Mouse (Mus musculus): ENCODE measurements around the gene Camkmt. TPM values are rescaled to one million over a fixed set of nuclear protein-coding genes. Genes with fewer than 3 reads are reported as not detected.

Camkmt gene
- total RNA-seq, 2 experiments from 2014 or later, result 2.1 to 5.3 TPM

- ATAC-seq (replicated peaks; ENCODE audit: poor library complexity), result no peak
These were observed 396.5 kb downstream of the Camkmt start for GRCm38 (mm10) chr17:85486585-85487480.

- ATAC-seq (replicated peaks; ENCODE audit: poor library complexity), result no peak
These were observed 397.2 kb downstream of the Camkmt start for GRCm38 (mm10) chr17:85487531-85487930.

GRCm38 (mm10) chr17:85488601-85489487, 398.5 kb downstream of the Camkmt start:
- ATAC-seq (replicated peaks; ENCODE audit: poor library complexity), result peak; percentile 88

- no peak for ATAC-seq (replicated peaks; ENCODE audit: poor library complexity)
These were observed 399.2 kb downstream of the Camkmt start for GRCm38 (mm10) chr17:85489488-85489980.

GRCm38 (mm10) chr17:85491491-85491890, 401.1 kb downstream of the Camkmt start:
- no peak for ATAC-seq (replicated peaks; ENCODE audit: poor library complexity)

DNA sequence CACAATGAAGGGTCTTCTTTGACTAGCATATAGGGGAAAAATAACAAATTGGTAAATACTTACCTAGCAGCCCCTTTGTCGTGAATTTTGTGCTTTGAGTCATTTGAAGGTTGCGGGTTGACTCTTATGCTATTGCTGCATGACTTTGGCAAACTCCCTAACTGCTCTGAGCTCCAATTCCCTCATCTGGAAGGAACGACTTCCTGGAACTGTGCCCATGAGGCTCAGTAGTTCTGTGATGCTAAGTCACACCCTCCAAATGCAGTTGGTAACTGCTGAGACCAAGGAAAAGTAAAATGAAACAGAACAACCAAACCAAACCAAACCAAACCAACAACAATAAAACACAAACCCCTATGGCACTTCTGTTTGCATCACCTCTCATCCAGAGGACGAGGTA, 403.2 kb downstream of the Camkmt start:
- no peak for ATAC-seq (replicated peaks; ENCODE audit: poor library complexity)

GRCm38 (mm10) chr17:85495012-85495754, 404.8 kb downstream of the Camkmt start:
- peak; percentile 99 for ATAC-seq (replicated peaks; ENCODE audit: poor library complexity)

DNA sequence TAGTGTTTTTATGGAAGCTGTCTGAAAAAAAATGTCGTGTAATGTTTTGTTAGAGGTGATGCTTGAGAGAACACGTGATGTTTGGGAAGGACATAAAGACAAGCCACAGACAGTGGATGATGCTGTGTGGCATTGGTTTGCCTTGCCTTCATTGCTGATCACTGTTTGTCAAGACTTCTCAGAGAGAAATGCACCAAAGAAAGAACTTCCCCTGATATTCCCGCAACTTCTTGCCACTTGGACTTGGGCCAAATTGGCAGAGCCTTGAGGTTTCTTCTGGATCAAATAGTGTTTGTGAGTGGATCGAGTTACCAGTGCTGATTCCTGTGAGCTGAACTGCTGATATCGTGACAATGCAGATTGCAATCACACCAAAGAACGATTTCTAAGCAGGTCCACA, 405.5 kb downstream of the Camkmt start:
- no peak for ATAC-seq (replicated peaks; ENCODE audit: poor library complexity)

- ATAC-seq (replicated peaks; ENCODE audit: poor library complexity), result no peak
These were observed 414.5 kb downstream of the Camkmt start for GRCm38 (mm10) chr17:85504888-85505287.

- ATAC-seq (replicated peaks; ENCODE audit: poor library complexity), result no peak
These were observed 416.1 kb downstream of the Camkmt start for GRCm38 (mm10) chr17:85506206-85507088.

DNA sequence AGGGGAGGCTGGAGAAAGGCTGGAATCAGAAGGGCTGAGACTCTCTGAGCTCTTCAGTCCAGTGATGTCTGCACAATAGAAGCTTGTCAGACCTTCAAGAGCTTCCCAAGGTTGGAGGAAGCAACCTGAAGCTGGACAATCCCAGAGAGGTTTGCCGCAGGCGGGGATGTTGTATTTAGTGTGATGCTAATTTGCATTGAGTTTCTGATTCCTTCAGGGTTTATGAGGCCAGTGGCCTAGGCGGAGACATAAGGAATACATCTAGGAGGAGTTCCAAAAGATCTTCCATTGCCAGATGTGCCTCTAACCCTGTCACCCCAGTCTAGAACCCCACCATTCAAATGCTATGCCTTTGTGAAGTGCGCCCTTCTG, 416.7 kb downstream of the Camkmt start:
- ATAC-seq (replicated peaks; ENCODE audit: poor library complexity), result no peak

Other genes with a start within 250 kb of the Camkmt start
- 46.0 and 48.4 TPM in 2 replicates for gene Ppm1b, start 133.8 kb upstream of the Camkmt start, total RNA-seq (2015)
- 51.4 and 59.9 TPM in 2 replicates for gene Ppm1b, start 133.8 kb upstream of the Camkmt start, total RNA-seq (2017)
- gene Slc3a1, start 62.2 kb upstream of the Camkmt start, total RNA-seq (2015), result 0.32 TPM in 1 of 2 replicates, not detected in the other
- 0.04 TPM in 1 of 2 replicates, not detected in the other for gene Slc3a1, start 62.2 kb upstream of the Camkmt start, total RNA-seq (2017)
- gene Prepl, start 311 bp upstream of the Camkmt start, total RNA-seq (2015), result 29.0 and 36.8 TPM in 2 replicates
- gene Prepl, start 311 bp upstream of the Camkmt start, total RNA-seq (2017), result 24.9 and 30.2 TPM in 2 replicates

Data from megakaryocyte progenitor cell, adult 5-6 weeks (primary cell).